Mouse (Mus musculus): Measurements from ENCODE around the gene H2-Ab1. TPM values are rescaled to one million over a fixed set of nuclear protein-coding genes. Genes with fewer than 3 reads are reported as not detected.
A peak's percentile ranks its signal among the peaks of the same experiment; 100 is the strongest.

Gene H2-Ab1
- polyA plus RNA-seq, 1 experiment from 2014 or later: 15.1 TPM

GRCm38 (mm10) chr17:34234926-34235325, 22.6 kb upstream of the H2-Ab1 start:
- H3K4me2 ChIP-seq (ENCODE audit: low read depth, low read length): no peak overlapping the region
- H3K27me3 ChIP-seq (ENCODE audit: control insufficient read depth, insufficient read depth, low read depth, low read length): no peaks in the 10 kb centered on the region
- no peak overlapping the region for H3K9ac ChIP-seq (ENCODE audit: low read length)
- H3K4me3 ChIP-seq (ENCODE audit: low read length): no peak overlapping the region
- no peaks in the 10 kb centered on the region for H3K36me3 ChIP-seq (ENCODE audit: control insufficient read depth, insufficient read depth, low read length)
- H3K4me1 ChIP-seq (replicated peaks; ENCODE audit: control insufficient read depth, insufficient read depth, low read length): no peaks in the 10 kb centered on the region
- ATAC-seq (ENCODE audit: low read depth): peak; percentile 72; the same call in 1 of the 2 replicates
- H3K9me3 ChIP-seq (ENCODE audit: control insufficient read depth, low read length): no peaks in the 10 kb centered on the region; the same call in 1 of the 2 replicates
- 46% methylated on average over 9 of the region's 9 CpGs for WGBS
- H3K27ac ChIP-seq (ENCODE audit: low read length): no peak overlapping the region

DNA sequence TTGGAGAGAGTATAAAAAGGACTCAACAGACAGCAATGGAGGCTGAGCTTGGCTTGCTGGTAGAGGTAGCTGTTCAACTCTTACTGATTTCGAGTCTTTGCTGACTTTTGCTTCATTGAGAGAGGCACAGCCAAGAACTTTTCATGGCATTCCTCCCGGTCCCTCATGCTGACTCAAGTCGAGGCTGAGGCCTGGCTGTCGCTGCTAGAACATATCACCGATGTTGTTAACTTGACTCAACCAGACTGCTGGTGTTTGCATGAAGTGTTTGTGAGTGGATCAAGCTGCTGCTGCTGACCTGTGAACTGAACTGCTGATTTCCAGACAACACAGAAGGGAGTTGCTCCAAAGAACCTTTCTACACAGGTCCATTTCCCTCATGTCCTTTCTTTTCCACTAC, 20.8 kb upstream of the H2-Ab1 start:
- no peak overlapping the region for H3K4me3 ChIP-seq (ENCODE audit: low read length)
- H3K27me3 ChIP-seq (ENCODE audit: control insufficient read depth, insufficient read depth, low read depth, low read length): no peaks in the 10 kb centered on the region
- 59% methylated on average over 5 of the region's 5 CpGs for WGBS
- no peak overlapping the region for H3K27ac ChIP-seq (ENCODE audit: low read length)
- H3K36me3 ChIP-seq (ENCODE audit: control insufficient read depth, insufficient read depth, low read length): no peaks in the 10 kb centered on the region
- peak; percentile 28; the same call in 1 of the 2 replicates for ATAC-seq (ENCODE audit: low read depth)
- no peak overlapping the region for H3K4me2 ChIP-seq (ENCODE audit: low read depth, low read length)
- no peak overlapping the region for H3K9ac ChIP-seq (ENCODE audit: low read length)
- H3K9me3 ChIP-seq (ENCODE audit: control insufficient read depth, low read length): no peaks in the 10 kb centered on the region; the same call in 1 of the 2 replicates
- H3K4me1 ChIP-seq (replicated peaks; ENCODE audit: control insufficient read depth, insufficient read depth, low read length): no peaks in the 10 kb centered on the region

GRCm38 (mm10) chr17:34237741-34238140, 19.7 kb upstream of the H2-Ab1 start:
- no peak for ATAC-seq (ENCODE audit: low read depth)
- H3K4me3 ChIP-seq (ENCODE audit: low read length): no peak overlapping the region
- H3K9me3 ChIP-seq (ENCODE audit: control insufficient read depth, low read length): no peaks in the 10 kb centered on the region; the same call in 1 of the 2 replicates
- no peaks in the 10 kb centered on the region for H3K27me3 ChIP-seq (ENCODE audit: control insufficient read depth, insufficient read depth, low read depth, low read length)
- H3K27ac ChIP-seq (ENCODE audit: low read length): no peak overlapping the region
- H3K4me1 ChIP-seq (replicated peaks; ENCODE audit: control insufficient read depth, insufficient read depth, low read length): no peaks in the 10 kb centered on the region
- no peak overlapping the region for H3K9ac ChIP-seq (ENCODE audit: low read length)
- no peak overlapping the region for H3K4me2 ChIP-seq (ENCODE audit: low read depth, low read length)
- H3K36me3 ChIP-seq (ENCODE audit: control insufficient read depth, insufficient read depth, low read length): no peaks in the 10 kb centered on the region
- 69% methylated on average over 3 of the region's 3 CpGs for WGBS

- no peaks in the 10 kb centered on the region for H3K9me3 ChIP-seq (ENCODE audit: control insufficient read depth, low read length)
- peak within 1 kb of the TSS; percentile 30 for H3K27ac ChIP-seq (ENCODE audit: low read length)
- no peaks in the 10 kb centered on the region for H3K4me1 ChIP-seq (replicated peaks; ENCODE audit: control insufficient read depth, insufficient read depth, low read length)
- H3K9ac ChIP-seq (ENCODE audit: low read length): no peak within 1 kb of the TSS
- no peaks in the 10 kb centered on the region for H3K27me3 ChIP-seq (ENCODE audit: control insufficient read depth, insufficient read depth, low read depth, low read length)
- ATAC-seq (ENCODE audit: low read depth): no peak
- 60% methylated on average over 3 of the region's 3 CpGs for WGBS
- H3K36me3 ChIP-seq (ENCODE audit: control insufficient read depth, insufficient read depth, low read length): no peaks in the 10 kb centered on the region
- H3K4me3 ChIP-seq (ENCODE audit: low read length): no peak within 1 kb of the TSS
- H3K4me2 ChIP-seq (ENCODE audit: low read depth, low read length): no peak within 1 kb of the TSS
Observed at GRCm38 (mm10) chr17:34238706-34239105, 18.8 kb upstream of the H2-Ab1 start, which contains the start of gene H2-Ob. Gene H2-Ob (plus strand): TSS chr17:34238903.

DNA sequence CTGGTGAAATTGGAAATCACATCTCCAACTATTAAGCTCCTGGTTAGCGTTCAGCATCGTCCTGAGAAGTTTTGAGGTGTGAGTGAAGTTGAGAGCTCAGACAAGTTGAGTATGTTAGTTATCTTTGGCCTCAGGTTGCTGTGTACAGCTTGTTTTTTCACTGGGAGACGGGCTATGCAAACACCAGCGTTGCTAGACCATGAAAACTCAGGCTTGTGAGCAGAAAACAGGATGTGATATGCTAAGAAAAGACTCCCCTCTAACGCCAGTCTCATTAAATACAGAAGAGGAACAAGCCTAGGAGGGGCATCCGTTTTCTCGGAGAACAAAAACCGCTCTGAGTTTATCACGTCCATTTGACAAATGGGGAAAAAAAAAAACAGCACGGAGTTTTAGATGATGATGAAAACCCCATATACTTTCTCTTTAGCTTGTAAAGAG, 17.9 kb upstream of the H2-Ab1 start:
- peak; percentile 51; the same call in 1 of the 2 replicates for ATAC-seq (ENCODE audit: low read depth)

GRCm38 (mm10) chr17:34240366-34240765, 17.1 kb upstream of the H2-Ab1 start:
- Histone ChIP-seq H3K36me3 (ENCODE audit: control insufficient read depth, insufficient read depth, low read length) (no peaks in the 10 kb centered on the region), H3K4me1 (replicated peaks; ENCODE audit: control insufficient read depth, insufficient read depth, low read length) (no peaks in the 10 kb centered on the region), H3K4me3 (ENCODE audit: low read length) (no peak overlapping the region), H3K9me3 (ENCODE audit: control insufficient read depth, low read length) (no peaks in the 10 kb centered on the region), H3K27me3 (ENCODE audit: control insufficient read depth, insufficient read depth, low read depth, low read length) (no peaks in the 10 kb centered on the region), H3K9ac (ENCODE audit: low read length) (no peak overlapping the region), H3K27ac (ENCODE audit: low read length) (no peak overlapping the region), H3K4me2 (ENCODE audit: low read depth, low read length) (no peak overlapping the region)
- ATAC-seq (ENCODE audit: low read depth): no peak
- 59% methylated on average over 3 of the region's 3 CpGs for WGBS

More for the DNA sequence above, 17.9 kb upstream of the H2-Ab1 start:
- WGBS: 37% methylated on average over 10 of the region's 10 CpGs
- Histone ChIP-seq H3K27ac (ENCODE audit: low read length) (peak overlapping the region; percentile 30), H3K9me3 (ENCODE audit: control insufficient read depth, low read length) (no peaks in the 10 kb centered on the region), H3K36me3 (ENCODE audit: control insufficient read depth, insufficient read depth, low read length) (no peaks in the 10 kb centered on the region), H3K4me2 (ENCODE audit: low read depth, low read length) (no peak overlapping the region), H3K4me3 (ENCODE audit: low read length) (no peak overlapping the region), H3K9ac (ENCODE audit: low read length) (no peak overlapping the region), H3K4me1 (replicated peaks; ENCODE audit: control insufficient read depth, insufficient read depth, low read length) (no peaks in the 10 kb centered on the region), H3K27me3 (ENCODE audit: control insufficient read depth, insufficient read depth, low read depth, low read length) (no peaks in the 10 kb centered on the region)

GRCm38 (mm10) chr17:34240916-34241315, 16.6 kb upstream of the H2-Ab1 start:
- no peaks in the 10 kb centered on the region for H3K9me3 ChIP-seq (ENCODE audit: control insufficient read depth, low read length)
- 68% methylated on average over 6 of the region's 6 CpGs for WGBS
- no peak overlapping the region for H3K27ac ChIP-seq (ENCODE audit: low read length)
- ATAC-seq (ENCODE audit: low read depth): no peak
- H3K9ac ChIP-seq (ENCODE audit: low read length): no peak overlapping the region
- no peaks in the 10 kb centered on the region for H3K36me3 ChIP-seq (ENCODE audit: control insufficient read depth, insufficient read depth, low read length)
- no peaks in the 10 kb centered on the region for H3K4me1 ChIP-seq (replicated peaks; ENCODE audit: control insufficient read depth, insufficient read depth, low read length)
- H3K4me2 ChIP-seq (ENCODE audit: low read depth, low read length): no peak overlapping the region
- no peak overlapping the region for H3K4me3 ChIP-seq (ENCODE audit: low read length)
- no peaks in the 10 kb centered on the region for H3K27me3 ChIP-seq (ENCODE audit: control insufficient read depth, insufficient read depth, low read depth, low read length)

DNA sequence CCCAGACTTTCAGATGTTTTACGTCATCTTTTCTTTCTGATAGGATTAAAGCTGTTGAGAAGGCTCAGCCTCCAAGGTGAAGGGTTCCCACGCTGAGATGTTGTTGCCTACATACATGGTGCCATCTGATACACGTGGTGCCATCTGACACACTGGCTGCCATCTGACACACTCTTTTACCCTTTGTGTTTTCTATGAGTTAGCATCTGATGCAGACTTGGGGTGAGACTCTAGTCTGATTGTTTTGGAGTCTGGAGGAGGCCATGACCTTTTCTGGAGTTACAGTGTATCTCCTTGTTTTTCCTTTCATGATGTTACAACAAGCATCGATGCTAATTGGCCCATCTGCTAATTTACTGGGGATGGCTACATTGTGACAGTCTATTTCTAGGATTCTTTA, 12.8 kb upstream of the H2-Ab1 start:
- no peak for ATAC-seq (ENCODE audit: low read depth)
- no peaks in the 10 kb centered on the region for H3K9me3 ChIP-seq (ENCODE audit: control insufficient read depth, low read length)
- no peak overlapping the region for H3K27ac ChIP-seq (ENCODE audit: low read length)
- no peaks in the 10 kb centered on the region for H3K27me3 ChIP-seq (ENCODE audit: control insufficient read depth, insufficient read depth, low read depth, low read length)
- H3K9ac ChIP-seq (ENCODE audit: low read length): no peak overlapping the region
- no peaks in the 10 kb centered on the region for H3K4me1 ChIP-seq (replicated peaks; ENCODE audit: control insufficient read depth, insufficient read depth, low read length)
- H3K4me3 ChIP-seq (ENCODE audit: low read length): no peak overlapping the region
- H3K36me3 ChIP-seq (ENCODE audit: control insufficient read depth, insufficient read depth, low read length): no peaks in the 10 kb centered on the region
- WGBS: 70% methylated on average over 4 of the region's 4 CpGs
- no peak overlapping the region for H3K4me2 ChIP-seq (ENCODE audit: low read depth, low read length)

- Histone ChIP-seq H3K36me3 (ENCODE audit: control insufficient read depth, insufficient read depth, low read length) (no peaks in the 10 kb centered on the region), H3K27me3 (ENCODE audit: control insufficient read depth, insufficient read depth, low read depth, low read length) (no peaks in the 10 kb centered on the region), H3K4me2 (ENCODE audit: low read depth, low read length) (no peak overlapping the region), H3K4me1 (replicated peaks; ENCODE audit: control insufficient read depth, insufficient read depth, low read length) (no peaks in the 10 kb centered on the region), H3K9me3 (ENCODE audit: control insufficient read depth, low read length) (no peaks in the 10 kb centered on the region), H3K4me3 (ENCODE audit: low read length) (no peak overlapping the region), H3K9ac (ENCODE audit: low read length) (no peak overlapping the region), H3K27ac (ENCODE audit: low read length) (no peak overlapping the region)
- no peak for ATAC-seq (ENCODE audit: low read depth)
- 88% methylated on average over 3 of the region's 3 CpGs for WGBS
Observed at GRCm38 (mm10) chr17:34247047-34247446, 10.4 kb upstream of the H2-Ab1 start.

DNA sequence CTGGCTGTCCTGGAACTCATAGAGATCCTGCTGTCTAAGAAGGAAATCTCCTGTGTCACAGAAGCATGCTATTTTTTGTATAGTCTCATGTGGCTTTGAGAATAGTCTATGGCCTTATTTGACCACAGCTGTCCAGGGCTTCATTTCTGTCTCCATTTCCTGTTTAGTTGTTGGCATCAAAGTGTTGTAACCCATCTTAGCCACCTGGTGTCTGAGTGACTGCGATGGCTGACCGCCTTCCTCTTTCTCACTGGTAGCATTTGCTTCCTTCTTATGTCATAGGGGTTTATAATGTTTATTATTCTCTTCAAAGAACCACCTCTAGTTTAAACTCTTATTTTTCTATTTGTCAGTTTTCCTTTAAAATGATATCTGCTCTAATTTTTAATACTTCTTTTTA, 8.7 kb upstream of the H2-Ab1 start:
- ATAC-seq (ENCODE audit: low read depth): no peak

More for the DNA sequence above, 8.7 kb upstream of the H2-Ab1 start:
- Histone ChIP-seq H3K9me3 (ENCODE audit: control insufficient read depth, low read length) (no peaks in the 10 kb centered on the region), H3K27me3 (ENCODE audit: control insufficient read depth, insufficient read depth, low read depth, low read length) (no peaks in the 10 kb centered on the region), H3K4me2 (ENCODE audit: low read depth, low read length) (no peak overlapping the region), H3K4me3 (ENCODE audit: low read length) (no peak overlapping the region), H3K36me3 (ENCODE audit: control insufficient read depth, insufficient read depth, low read length) (no peaks in the 10 kb centered on the region), H3K9ac (ENCODE audit: low read length) (no peak overlapping the region), H3K4me1 (replicated peaks; ENCODE audit: control insufficient read depth, insufficient read depth, low read length) (no peaks in the 10 kb centered on the region), H3K27ac (ENCODE audit: low read length) (no peak overlapping the region)
- 36% methylated on average over 2 of the region's 2 CpGs for WGBS

Measured in lung, embryonic 16.5 days (tissue).